Mouse (Mus musculus) erythroblast, embryonic 14.5 days (primary cell): ENCODE data around the gene Wdr77. TPM values are rescaled to one million over a fixed set of nuclear protein-coding genes. Genes with fewer than 3 reads are reported as not detected.
"Not testable (repeated sequence)": the region's sequence is repeated elsewhere in the genome, so short reads cannot be mapped to it uniquely, and the experiment has no call there.

Experiments used
- H3K27me3 ChIP-seq: 2 replicates; pipeline ENCODE4 v1.6.1; 2012; ENCODE audit warnings: inconsistent platforms; ENCODE audit not compliant: control insufficient read depth
- H3K36me3 ChIP-seq: 2 replicates; pipeline ENCODE4 v1.6.1; 2012; ENCODE audit warnings: mild to moderate bottlenecking, inconsistent platforms; ENCODE audit not compliant: control insufficient read depth
- H3K4me1 ChIP-seq: 2 replicates; pipeline ENCODE4 v1.6.1; 2012; ENCODE audit warnings: inconsistent platforms; ENCODE audit not compliant: control insufficient read depth
- H3K4me3 ChIP-seq: replicated peaks from 2 replicates; pipeline ENCODE3; 2012; ENCODE audit warnings: moderate library complexity, mild to moderate bottlenecking, inconsistent platforms
- H3K9me3 ChIP-seq: 2 replicates; pipeline ENCODE4 v1.6.1; 2012; ENCODE audit warnings: low read length, inconsistent platforms, mixed read lengths; ENCODE audit not compliant: control insufficient read depth
- GATA1 ChIP-seq: IDR thresholded peaks from 2 replicates; pipeline ENCODE4 v1.6.1; 2012; ENCODE audit warnings: low read length, inconsistent platforms, mixed read lengths
- TAL1 ChIP-seq: IDR thresholded peaks from 3 replicates; pipeline ENCODE4 v1.6.1; 2012; ENCODE audit warnings: low read length, inconsistent platforms, mixed read lengths
- polyA plus RNA-seq: library from polyadenylated mRNA; stranded (reverse); fragments of >175 nt; gene quantifications from 2 replicates; pipeline ENCODE4 v1.2.3, GENCODE M21; 2012

Wdr77 gene
- polyA plus RNA-seq, 1 experiment: 1.1 TPM

DNA sequence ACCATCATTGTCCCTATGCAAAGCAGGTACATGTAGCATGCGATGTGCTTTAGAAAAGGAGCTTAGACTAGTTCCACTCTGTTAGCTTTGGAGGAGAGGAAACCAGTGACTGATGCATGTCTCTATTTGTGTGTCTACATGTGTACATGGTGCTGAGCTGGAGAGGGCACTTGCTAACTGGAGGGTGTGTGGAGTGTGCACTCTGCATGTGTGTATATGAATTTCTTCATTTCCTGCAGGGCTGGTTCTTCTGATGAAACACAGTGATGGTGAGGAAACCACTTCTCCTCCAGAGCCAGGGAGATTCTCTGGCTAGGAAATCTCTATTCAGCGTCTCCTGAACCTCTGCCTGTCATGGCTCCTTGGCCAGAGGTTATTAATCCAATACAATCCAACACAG is 15.0 kb downstream of the Wdr77 start:
- Histone ChIP-seq H3K4me3 (no peak overlapping the region), H3K9me3 (no peaks in the 10 kb centered on the region), H3K4me1 (no peaks in the 10 kb centered on the region), H3K27me3 (no peaks in the 10 kb centered on the region), H3K36me3 (peaks cover 10% of the 10 kb centered on the region)
- TF ChIP-seq GATA1: no peak
- TF ChIP-seq TAL1: no peak

DNA sequence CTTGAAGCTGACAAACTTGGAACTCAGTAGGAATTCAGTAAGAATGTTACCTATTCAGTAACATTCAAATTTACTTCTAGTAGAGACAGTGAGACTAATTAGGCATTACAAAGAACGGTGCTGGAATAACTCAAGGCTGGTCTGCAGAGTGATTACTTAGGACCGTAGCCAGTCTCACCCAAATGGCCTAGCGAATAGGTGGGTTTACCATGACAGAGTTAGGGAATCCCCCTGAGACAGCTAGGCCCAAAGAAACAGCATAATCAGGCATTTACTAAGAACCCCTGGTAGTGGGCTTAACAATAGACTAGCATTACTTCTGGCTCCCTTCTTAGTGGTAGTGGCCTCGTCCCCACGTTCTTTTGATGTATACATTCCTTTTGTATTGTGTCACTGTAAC is 30.4 kb downstream of the Wdr77 start:
- H3K36me3 ChIP-seq, H3K9me3 ChIP-seq, H3K4me1 ChIP-seq, H3K4me3 ChIP-seq, H3K27me3 ChIP-seq: not testable (repeated sequence)

DNA sequence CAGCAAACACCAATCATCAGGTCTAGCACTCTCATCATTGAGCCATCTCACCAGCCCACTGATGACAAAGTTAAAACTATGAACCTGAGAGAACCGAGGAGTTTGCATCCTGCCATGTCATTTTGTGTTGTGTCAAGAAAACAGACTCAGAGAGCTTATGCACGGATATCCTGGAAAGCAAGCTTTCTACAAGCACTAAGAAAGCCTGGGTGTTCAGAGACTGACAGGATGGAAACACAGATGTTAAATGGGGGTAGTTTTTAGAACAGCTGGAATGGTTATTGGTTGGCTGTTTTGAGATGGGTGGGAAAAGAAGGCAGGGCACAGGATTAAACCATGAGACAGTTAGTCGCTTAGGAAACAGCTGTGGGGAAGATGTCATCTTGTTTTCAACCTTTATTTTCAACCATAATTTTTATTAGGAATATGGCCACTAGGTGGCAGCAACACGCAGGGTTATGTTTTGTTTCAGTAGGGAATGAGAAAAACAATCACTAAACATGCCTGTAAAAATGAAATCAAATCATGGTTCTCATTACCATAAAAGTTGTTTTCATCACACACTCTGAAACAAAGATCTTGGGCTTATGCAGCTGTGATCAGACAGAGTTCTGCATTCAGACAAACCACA is 32.6 kb downstream of the Wdr77 start:
- Histone ChIP-seq H3K36me3 (no peaks in the 10 kb centered on the region), H3K4me3 (no peak overlapping the region), H3K27me3 (no peaks in the 10 kb centered on the region), H3K4me1 (no peaks in the 10 kb centered on the region), H3K9me3 (no peaks in the 10 kb centered on the region)
- no peak for TF ChIP-seq GATA1
- TF ChIP-seq TAL1: no peak

DNA sequence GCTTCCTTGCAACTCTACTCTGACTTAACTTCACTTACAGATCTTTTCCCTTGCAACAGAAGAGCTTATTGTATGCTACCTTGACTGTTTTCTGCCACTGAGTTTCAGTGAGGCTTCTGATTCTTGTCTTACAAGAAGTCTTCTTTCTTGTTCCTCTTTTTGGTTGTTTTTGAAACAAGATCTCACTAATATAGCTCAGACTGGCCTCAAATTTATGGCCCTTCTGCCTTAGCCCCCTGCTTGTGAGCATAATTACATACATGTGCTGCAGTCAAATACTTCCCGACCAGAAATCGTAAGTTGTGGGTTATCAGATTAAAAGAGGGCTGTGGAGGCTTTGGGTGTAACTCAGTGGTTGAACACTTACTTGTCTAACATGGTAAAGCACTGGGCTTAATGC is 35.6 kb downstream of the Wdr77 start:
- TF ChIP-seq TAL1: no peak
- no peak for TF ChIP-seq GATA1

DNA sequence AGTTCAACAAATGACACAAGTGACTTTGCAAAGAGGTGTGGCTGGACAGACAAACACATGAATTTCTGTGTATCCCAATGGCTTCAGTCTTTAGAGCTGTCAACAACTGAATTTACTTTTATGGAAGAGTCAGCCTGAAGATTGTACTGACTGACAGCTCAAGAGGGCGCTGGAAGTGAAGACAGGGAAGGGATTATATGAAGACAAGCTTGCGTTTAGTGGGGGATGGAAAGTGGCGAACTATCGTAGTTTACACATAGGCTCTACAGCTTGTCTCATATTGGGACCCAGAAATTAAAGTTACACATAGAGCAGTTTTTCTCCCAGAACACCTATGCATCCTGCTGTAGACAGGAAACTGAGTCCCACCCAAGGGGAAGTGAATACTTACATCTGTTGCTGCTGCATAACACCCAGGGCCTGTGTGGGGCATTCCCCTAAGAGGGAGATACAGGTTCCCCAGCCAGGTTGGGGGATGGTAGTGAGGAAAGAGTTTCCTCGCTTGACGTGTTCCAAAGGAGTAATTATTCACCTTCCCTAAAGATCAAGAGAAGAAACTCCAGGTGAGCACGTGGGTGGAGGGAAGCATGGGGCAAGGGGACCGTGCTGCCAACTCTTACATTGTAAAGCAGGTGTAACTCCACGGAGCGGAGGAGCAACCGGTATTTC is 41.7 kb downstream of the Wdr77 start:
- Histone ChIP-seq H3K9me3 (no peaks in the 10 kb centered on the region), H3K27me3 (peaks cover 4% of the 10 kb centered on the region; the same call in 1 of the 2 replicates), H3K4me3 (no peak overlapping the region), H3K4me1 (no peaks in the 10 kb centered on the region), H3K36me3 (no peaks in the 10 kb centered on the region)
- no peak for TF ChIP-seq TAL1

More for the DNA sequence above, 35.6 kb downstream of the Wdr77 start:
- Histone ChIP-seq H3K4me3 (no peak overlapping the region), H3K36me3 (no peaks in the 10 kb centered on the region), H3K9me3 (no peaks in the 10 kb centered on the region), H3K4me1 (no peaks in the 10 kb centered on the region), H3K27me3 (no peaks in the 10 kb centered on the region)

DNA sequence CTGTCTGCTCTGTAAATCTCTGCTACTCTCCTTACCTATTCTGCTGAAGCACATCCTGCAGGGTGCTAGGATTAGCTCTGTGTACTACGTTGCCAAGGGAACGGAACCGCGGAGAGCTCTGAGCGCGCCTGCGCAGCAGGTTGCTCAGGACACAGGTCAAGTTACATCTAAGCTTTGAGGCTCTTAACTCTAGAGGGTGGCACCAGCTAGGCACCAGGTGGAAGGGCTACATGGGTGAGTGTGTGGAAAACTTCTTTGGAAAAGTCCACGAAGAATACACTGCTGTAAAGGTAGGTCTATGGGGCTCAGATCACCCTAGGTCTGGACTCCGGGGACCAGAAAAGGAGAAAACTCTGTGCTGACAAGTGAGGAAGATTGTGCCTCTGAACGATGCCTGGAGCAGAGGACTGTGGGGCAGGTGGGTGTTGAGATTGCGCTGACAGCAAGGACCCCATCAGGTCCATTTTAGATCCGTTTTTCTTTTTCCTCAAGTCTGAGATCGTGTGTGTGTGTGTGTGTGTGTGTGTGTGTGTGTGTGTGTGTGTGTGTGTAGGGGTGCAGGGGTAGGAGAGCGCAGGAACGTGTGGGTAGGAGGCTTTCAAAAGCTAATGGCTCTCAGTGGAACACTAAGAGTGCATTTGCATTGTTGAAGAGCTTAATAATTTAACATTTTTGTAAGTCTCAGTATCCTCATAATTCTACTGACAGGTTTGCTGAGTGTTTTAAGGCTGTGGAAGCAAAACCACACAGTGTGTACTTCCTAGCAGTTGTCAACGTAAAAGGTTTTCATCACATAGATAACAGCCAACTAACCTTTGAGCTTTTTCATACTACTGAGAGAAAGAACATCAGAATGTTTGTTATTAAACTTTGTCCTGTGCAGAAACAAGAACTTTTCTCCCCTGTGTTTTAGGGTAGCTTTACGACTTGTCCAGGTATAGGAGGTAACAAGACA is 42.5 kb downstream of the Wdr77 start:
- no peaks in the 10 kb centered on the region for H3K36me3 ChIP-seq
- TF ChIP-seq GATA1 (no peak), TAL1 (no peak)
- H3K27me3 ChIP-seq: peaks cover 4% of the 10 kb centered on the region; the same call in 1 of the 2 replicates
- no peak overlapping the region for H3K4me3 ChIP-seq
- H3K9me3 ChIP-seq: no peaks in the 10 kb centered on the region
- H3K4me1 ChIP-seq: no peaks in the 10 kb centered on the region

DNA sequence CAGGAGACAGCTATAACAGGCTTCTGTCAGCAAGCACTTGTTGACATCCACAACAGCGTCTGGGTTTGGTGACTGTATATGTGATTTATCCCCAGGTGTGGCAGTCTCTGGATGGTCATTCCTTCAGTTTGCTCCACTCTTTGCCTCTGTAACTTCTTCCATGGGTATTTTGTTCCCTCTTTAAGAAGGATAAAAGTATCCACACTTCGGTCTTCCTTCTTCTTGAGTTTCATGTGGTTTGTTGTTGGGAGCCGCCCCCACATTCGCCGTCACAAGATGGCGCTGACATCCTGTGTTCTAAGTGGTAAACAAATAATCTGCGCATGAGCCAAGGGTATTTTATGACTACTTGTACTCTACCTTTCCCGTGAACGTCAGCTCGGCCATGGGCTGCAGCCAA is 44.2 kb downstream of the Wdr77 start:
- H3K36me3 ChIP-seq, H3K4me3 ChIP-seq, H3K4me1 ChIP-seq, H3K27me3 ChIP-seq, H3K9me3 ChIP-seq: not testable (repeated sequence)

DNA sequence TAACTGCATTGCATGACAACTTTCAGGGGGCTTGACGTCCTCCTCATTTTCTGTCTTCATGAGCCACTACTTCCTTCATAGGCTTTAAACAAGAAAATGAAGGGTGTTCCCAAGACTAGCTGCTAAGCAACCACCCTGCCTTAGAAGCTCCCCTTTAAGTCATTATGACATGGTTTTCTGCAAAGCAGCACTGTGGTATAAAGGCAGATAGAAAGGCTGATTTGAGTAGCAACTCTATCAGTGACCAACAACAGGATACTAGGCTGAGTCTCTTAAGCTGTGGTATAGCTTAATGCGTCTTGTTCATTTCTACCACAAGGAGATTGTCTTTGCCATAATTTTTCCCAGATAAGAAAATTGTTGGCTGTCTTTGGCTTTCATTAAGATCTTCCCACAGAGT is 55.4 kb downstream of the Wdr77 start, which contains the start of gene Pifo:
Gene Pifo (minus strand): TSS at position 101 of the 400 bp plus-strand sequence.
- Histone ChIP-seq H3K4me1 (no peaks in the 10 kb centered on the region), H3K4me3 (no peak within 1 kb of the TSS), H3K27me3 (no peaks in the 10 kb centered on the region), H3K36me3 (no peaks in the 10 kb centered on the region), H3K9me3 (no peaks in the 10 kb centered on the region)
- TF ChIP-seq GATA1: no peak
- TF ChIP-seq TAL1: no peak

Other genes starting within 250 kb of the Wdr77 start
- gene Rap1a, start 158.0 kb upstream of the Wdr77 start, polyA plus RNA-seq: 2.1 and 3.8 TPM in 2 replicates
- not detected in 2 replicates for gene Adora3, start 88.5 kb upstream of the Wdr77 start, polyA plus RNA-seq
- not detected in 2 replicates for gene Tmigd3, start 88.5 kb upstream of the Wdr77 start, polyA plus RNA-seq
- 0.01 TPM in 1 of 2 replicates, not detected in the other for gene I830077J02Rik, start 26.7 kb upstream of the Wdr77 start, polyA plus RNA-seq
- 23.2 and 25.2 TPM in 2 replicates for gene Atp5f1, start 730 bp downstream of the Wdr77 start, polyA plus RNA-seq
- not detected in 2 replicates for gene Ovgp1, start 14.3 kb downstream of the Wdr77 start, polyA plus RNA-seq
- gene Pifo, start 55.3 kb downstream of the Wdr77 start, polyA plus RNA-seq: not detected in 2 replicates
- not detected in 2 replicates for gene Chil5, start 73.4 kb downstream of the Wdr77 start, polyA plus RNA-seq
- gene Chia1, start 153.9 kb downstream of the Wdr77 start, polyA plus RNA-seq: not detected in 2 replicates
- gene Chil3, start 208.2 kb downstream of the Wdr77 start, polyA plus RNA-seq: not detected in 2 replicates